Mouse (Mus musculus): ENCODE results near the gene Spcs3. TPM values are rescaled to one million over a fixed set of nuclear protein-coding genes. Genes with fewer than 3 reads are reported as not detected.

The Spcs3 gene
- polyA plus RNA-seq, 1 experiment from 2014 or later: 63.3 TPM

Other genes with a start within 250 kb of the Spcs3 start
- 3.7 and 4.5 TPM in 2 replicates for gene Asb5, start 418 bp downstream of the Spcs3 start, polyA plus RNA-seq (2015; fragmentation: Nextera tagmentation; extraction: Ambion mirVana)
- gene Spata4, start 70.8 kb upstream of the Spcs3 start, polyA plus RNA-seq (2015; fragmentation: Nextera tagmentation; extraction: Ambion mirVana): not detected in 2 replicates

Measured in heart, embryonic 13.5 days (tissue).